Mouse (Mus musculus) limb, embryonic 14.5 days (tissue): Measurements from ENCODE around the gene Atox1. TPM values are rescaled to one million over a fixed set of nuclear protein-coding genes. Genes with fewer than 3 reads are reported as not detected.

Experiments used
- ATAC-seq: fragments of 200-750 bp; cut with Nextera tagmentation; 2 replicates; pipeline ENCODE4 v1.8.0; 2017; ENCODE audit warnings: low read depth, moderate number of reproducible peaks, moderate TSS enrichment; ENCODE audit not compliant: low FRiP score
- DNase-seq: peaks from one replicate; pipeline ENCODE4 v3.0.0-alpha.2; 2015; ENCODE audit warnings: low spot score
- H3K27ac ChIP-seq: fragments of 300-500 bp; sonication (generic); replicated peaks from 2 replicates; pipeline ENCODE4 v1.5.1; 2014; ENCODE audit warnings: low read depth, mild to moderate bottlenecking, low read length, moderate library complexity, mixed read lengths
- H3K27me3 ChIP-seq: fragments of 300-500 bp; sonication (generic); 2 replicates; pipeline ENCODE4 v1.6.1; 2014; ENCODE audit warnings: low read length, mixed read lengths; ENCODE audit not compliant: control insufficient read depth, insufficient read depth
- H3K36me3 ChIP-seq: fragments of 300-500 bp; sonication (generic); 2 replicates; pipeline ENCODE4 v1.6.1; 2014; ENCODE audit warnings: mild to moderate bottlenecking, low read length, moderate library complexity, mixed read lengths; ENCODE audit not compliant: control insufficient read depth, insufficient read depth
- H3K4me1 ChIP-seq: fragments of 300-500 bp; sonication (generic); 2 replicates; pipeline ENCODE4 v1.6.1; 2014; ENCODE audit warnings: antibody characterized with exemption, low read length, mixed read lengths; ENCODE audit not compliant: control insufficient read depth, insufficient read depth
- H3K4me2 ChIP-seq: fragments of 300-500 bp; sonication (generic); replicated peaks from 2 replicates; pipeline ENCODE4 v1.6.1; 2014; ENCODE audit warnings: low read depth, mild to moderate bottlenecking, low read length, moderate library complexity; ENCODE audit not compliant: severe bottlenecking
- H3K4me3 ChIP-seq: fragments of 300-500 bp; sonication (generic); replicated peaks from 2 replicates; pipeline ENCODE4 v1.5.1; 2014; ENCODE audit warnings: low read length
- H3K9ac ChIP-seq: fragments of 300-500 bp; sonication (generic); 2 replicates; pipeline ENCODE4 v1.6.1; 2014; ENCODE audit warnings: mild to moderate bottlenecking, low read depth, low read length, moderate library complexity; ENCODE audit not compliant: severe bottlenecking
- H3K9me3 ChIP-seq: fragments of 300-500 bp; sonication (generic); 2 replicates; pipeline ENCODE4 v1.6.1; 2016; ENCODE audit warnings: low read length; ENCODE audit not compliant: control insufficient read depth
- POLR2A ChIP-seq: fragments of 200-500 bp; IDR thresholded peaks from 2 replicates; pipeline ENCODE4 v1.8.0; 2012; ENCODE audit warnings: inconsistent platforms, mild to moderate bottlenecking, moderate library complexity, borderline replicate concordance; ENCODE audit not compliant: insufficient read depth, insufficient read length; ENCODE audit errors: extremely low read depth
- WGBS: fragments of 180-500 bp; shearing (Covaris S2); extraction: QIAGEN DNeasy Blood & Tissue Kit; methylation state at CpG from one replicate; pipeline ENCODE4 v1.1.7; 2014; 5-methylcytosine and 5-hydroxymethylcytosine counted together
- polyA plus RNA-seq, 2 experiments: library from polyadenylated mRNA; depleted of rRNA in 1 of 2; stranded (reverse) in 1 of 2; unstranded in 1 of 2; fragments of >200 nt; fragmentation: Nextera tagmentation in 1 of 2; extraction: Ambion mirVana in 1 of 2; gene quantifications; 2 replicates each; pipeline versions ENCODE4 v1.2.1 to v1.2.3; 2012 to 2014

Gene Atox1
- polyA plus RNA-seq, 2 experiments = 256 to 474 TPM

GRCm38 (mm10) chr11:55415036-55415704 lies 45.9 kb downstream of the Atox1 start:
- H3K9ac ChIP-seq = peak overlapping the region; percentile 13; the same call in 1 of the 2 replicates
- 44% methylated on average over 9 of the region's 9 CpGs for WGBS
- DNase-seq (no peak), ATAC-seq (no peak)
- no peaks in the 10 kb centered on the region for H3K9me3 ChIP-seq
- peaks cover 41% of the 10 kb centered on the region for H3K36me3 ChIP-seq
- H3K4me3 ChIP-seq = 0 out of 2 replicates have a peak overlapping the region, but pooled peaks have one; percentile 4
- no peak for TF ChIP-seq POLR2A
- H3K27me3 ChIP-seq = no peaks in the 10 kb centered on the region
- H3K4me2 ChIP-seq = peak overlapping the region; percentile 18; the same call in 1 of the 2 replicates
- H3K4me1 ChIP-seq = peaks cover 36% of the 10 kb centered on the region
- peak overlapping the region; percentile 28; the same call in 1 of the 2 replicates for H3K27ac ChIP-seq

- H3K27ac ChIP-seq = no peak overlapping the region
- H3K36me3 ChIP-seq = peaks cover 50% of the 10 kb centered on the region
- no peak overlapping the region; the same call in 1 of the 2 replicates for H3K4me2 ChIP-seq
- H3K9ac ChIP-seq = no peak overlapping the region
- H3K9me3 ChIP-seq = no peaks in the 10 kb centered on the region
- no peak for TF ChIP-seq POLR2A
- no peaks in the 10 kb centered on the region for H3K27me3 ChIP-seq
- 68% methylated on average over 5 of the region's 5 CpGs for WGBS
- DNase-seq (no peak), ATAC-seq (no peak)
- H3K4me1 ChIP-seq = peaks cover 32% of the 10 kb centered on the region
- no peak overlapping the region for H3K4me3 ChIP-seq
These were observed 46.7 kb downstream of the Atox1 start for GRCm38 (mm10) chr11:55414314-55414713.

GRCm38 (mm10) chr11:55413416-55413796 lies 47.6 kb downstream of the Atox1 start:
- Histone ChIP-seq H3K9me3 (no peaks in the 10 kb centered on the region), H3K27me3 (no peaks in the 10 kb centered on the region), H3K4me2 (no peak overlapping the region), H3K9ac (no peak overlapping the region), H3K27ac (no peak overlapping the region), H3K4me1 (peaks cover 32% of the 10 kb centered on the region), H3K4me3 (no peak overlapping the region), H3K36me3 (peaks cover 59% of the 10 kb centered on the region)
- ATAC-seq = no peak
- DNase-seq = no peak
- TF ChIP-seq POLR2A = no peak
- WGBS = 90% methylated on average over 2 of the region's 2 CpGs

DNA sequence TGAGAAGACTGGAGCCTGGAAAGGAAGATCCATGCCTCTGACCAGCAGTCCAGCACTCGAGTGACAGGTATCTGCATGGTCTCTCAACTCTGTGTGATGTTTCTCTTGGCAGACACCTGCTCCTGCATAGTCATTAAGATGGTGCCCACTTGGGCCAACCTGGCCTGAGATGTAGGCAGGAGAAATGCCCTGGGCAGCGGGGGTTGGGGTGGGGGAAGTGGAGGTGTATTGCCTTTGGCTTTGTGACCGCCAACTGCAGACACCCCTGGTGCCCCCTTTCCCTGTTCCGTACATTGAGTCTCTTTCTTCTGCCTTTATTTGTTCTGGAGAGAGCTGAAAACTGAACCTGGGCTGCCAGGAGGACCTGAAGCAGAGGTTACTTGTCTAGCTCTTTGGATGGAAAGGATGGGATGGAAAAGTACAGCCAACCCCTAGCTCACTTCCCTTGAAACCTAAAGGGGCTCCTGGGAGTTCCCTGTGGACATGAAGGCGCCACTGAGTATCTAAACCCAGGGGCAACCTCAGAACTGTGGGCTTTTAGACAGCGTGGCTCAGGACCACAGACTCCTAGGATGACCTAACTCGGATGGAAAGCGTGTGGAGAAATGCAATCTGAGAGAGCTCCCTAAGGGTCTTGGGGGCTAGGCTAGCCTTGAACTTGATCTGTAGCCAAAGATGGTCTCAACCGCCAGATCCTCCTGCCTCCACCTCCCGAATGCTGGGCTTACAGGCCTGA lies 48.2 kb downstream of the Atox1 start:
- Histone ChIP-seq H3K9me3 (no peaks in the 10 kb centered on the region), H3K4me3 (no peak overlapping the region), H3K4me1 (peaks cover 32% of the 10 kb centered on the region), H3K27me3 (no peaks in the 10 kb centered on the region), H3K36me3 (peaks cover 64% of the 10 kb centered on the region), H3K27ac (no peak overlapping the region), H3K9ac (no peak overlapping the region), H3K4me2 (no peak overlapping the region)
- 92% methylated on average over 10 of the region's 10 CpGs for WGBS
- TF ChIP-seq POLR2A = no peak
- ATAC-seq (no peak), DNase-seq (no peak)

DNA sequence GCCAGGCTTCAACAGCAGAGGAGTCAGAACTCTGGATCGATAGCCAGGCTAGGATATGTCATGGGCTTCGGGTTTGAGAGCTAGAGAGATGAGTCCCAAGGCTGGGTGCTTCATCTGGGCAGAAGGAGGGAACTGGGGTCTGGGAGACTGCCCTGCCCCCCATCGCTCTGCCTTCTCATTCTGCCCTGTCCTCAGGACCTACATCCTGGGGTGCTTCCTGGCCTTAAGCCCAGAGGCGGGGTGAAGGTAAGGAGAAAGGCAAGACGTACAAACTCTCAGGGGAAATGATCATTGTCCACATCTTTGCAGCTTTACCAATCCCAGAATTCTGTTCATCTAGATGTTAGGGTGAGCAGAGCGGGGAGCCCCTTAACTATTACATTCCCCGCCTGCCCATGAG lies 49.0 kb downstream of the Atox1 start:
- no peak for ATAC-seq
- H3K36me3 ChIP-seq = peaks cover 73% of the 10 kb centered on the region
- no peak for DNase-seq
- H3K4me2 ChIP-seq = no peak overlapping the region
- no peak for TF ChIP-seq POLR2A
- no peaks in the 10 kb centered on the region for H3K9me3 ChIP-seq
- H3K9ac ChIP-seq = no peak overlapping the region
- H3K27ac ChIP-seq = no peak overlapping the region
- H3K4me1 ChIP-seq = peaks cover 29% of the 10 kb centered on the region
- H3K4me3 ChIP-seq = no peak overlapping the region
- no peaks in the 10 kb centered on the region for H3K27me3 ChIP-seq
- WGBS = 78% methylated on average over 7 of the region's 7 CpGs
